Mouse (Mus musculus) forebrain, embryonic 10.5 days (tissue): ENCODE data around the gene Klhl29. TPM values are rescaled to one million over a fixed set of nuclear protein-coding genes. Genes with fewer than 3 reads are reported as not detected.

Source experiments
- DNase-seq: peaks from one replicate; pipeline ENCODE4 v3.0.0-alpha.2; 2017; ENCODE audit warnings: low spot score; ENCODE audit errors: extremely low spot score
- H3K27ac ChIP-seq: fragments of 300-500 bp; sonication (generic); 2 replicates; pipeline ENCODE4 v1.5.1; 2016; ENCODE audit warnings: mild to moderate bottlenecking
- H3K27me3 ChIP-seq: fragments of 300-500 bp; sonication (generic); 2 replicates; pipeline ENCODE4 v1.6.1; 2016; ENCODE audit warnings: mild to moderate bottlenecking; ENCODE audit not compliant: poor library complexity, severe bottlenecking
- H3K36me3 ChIP-seq: fragments of 300-500 bp; sonication (generic); replicated peaks from 2 replicates; pipeline ENCODE4 v1.6.1; 2016; ENCODE audit warnings: mild to moderate bottlenecking, moderate library complexity
- H3K4me1 ChIP-seq: fragments of 300-500 bp; sonication (generic); 2 replicates; pipeline ENCODE4 v1.6.1; 2016
- H3K4me3 ChIP-seq: fragments of 300-500 bp; sonication (generic); 2 replicates; pipeline ENCODE4 v1.5.1; 2016; ENCODE audit warnings: mild to moderate bottlenecking, moderate library complexity
- H3K9me3 ChIP-seq: fragments of 300-500 bp; sonication (generic); 2 replicates; pipeline ENCODE4 v1.6.1; 2016; ENCODE audit warnings: mild to moderate bottlenecking, moderate library complexity
- WGBS: fragments of 180-500 bp; shearing (Covaris S2); methylation state at CpG from one replicate; pipeline ENCODE4 v1.1.7; 2016; 5-methylcytosine and 5-hydroxymethylcytosine counted together
- polyA plus RNA-seq: library from polyadenylated mRNA; unstranded; fragments of >200 nt; fragmentation: Nextera tagmentation; extraction: Ambion mirVana; gene quantifications from 2 replicates; pipeline ENCODE4 v1.2.1, GENCODE M21; 2016

The Klhl29 gene
- polyA plus RNA-seq: 0.90 and 1.2 TPM in 2 replicates

DNA sequence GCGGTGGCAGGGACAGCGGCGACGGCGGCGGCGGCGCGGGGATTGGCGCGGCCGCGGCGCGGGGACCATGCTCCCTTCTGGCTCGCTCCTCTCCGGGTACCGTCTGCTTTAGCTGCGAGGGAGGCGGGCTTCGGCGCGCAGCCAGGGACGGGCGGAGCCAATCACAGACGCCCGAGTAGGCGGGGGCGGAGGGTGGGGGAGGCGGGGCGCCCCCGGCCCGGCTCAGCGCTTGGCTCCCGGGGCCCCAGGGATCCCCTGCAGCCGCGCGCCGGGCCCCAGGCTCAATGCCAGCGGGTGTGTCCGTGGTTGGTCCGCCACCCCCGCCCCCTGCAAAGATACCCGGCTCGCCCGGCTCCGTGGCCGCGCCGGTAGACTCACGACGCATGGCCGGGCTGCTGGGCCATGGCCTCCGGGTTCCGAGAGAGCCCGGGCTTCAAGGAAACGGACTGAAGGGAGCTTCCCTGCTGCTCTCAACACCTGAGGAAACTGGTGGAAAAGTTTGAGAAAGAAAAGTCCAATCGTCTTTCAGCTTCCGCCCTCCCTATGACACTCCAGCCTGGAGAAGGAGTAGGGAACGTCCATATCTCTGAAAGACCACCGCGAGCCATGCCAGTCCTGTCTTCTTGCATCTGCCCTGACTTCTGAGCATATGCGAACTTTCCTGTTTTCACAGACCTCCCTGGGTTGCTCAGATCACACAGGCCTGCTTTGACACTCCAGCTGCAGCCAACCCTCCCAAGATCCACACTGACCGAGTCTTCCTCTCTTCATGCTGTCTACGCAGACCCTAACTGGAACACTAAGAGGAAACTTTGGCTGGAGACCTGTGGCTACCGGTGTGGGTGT, at the start of gene Klhl29:
Gene Klhl29, minus strand, starts transcription at position 67 of the 846 bp plus-strand sequence.
- Histone ChIP-seq H3K27me3 (peaks cover 73% of the 10 kb centered on the region), H3K4me3 (peak within 1 kb of the TSS; percentile 81), H3K4me1 (peaks cover 49% of the 10 kb centered on the region), H3K27ac (peak within 1 kb of the TSS; percentile 92), H3K36me3 (no peaks in the 10 kb centered on the region), H3K9me3 (no peaks in the 10 kb centered on the region)
- WGBS: under 1% methylated on average over 65 of the region's 66 CpGs
- peak; percentile 79 for DNase-seq

DNA sequence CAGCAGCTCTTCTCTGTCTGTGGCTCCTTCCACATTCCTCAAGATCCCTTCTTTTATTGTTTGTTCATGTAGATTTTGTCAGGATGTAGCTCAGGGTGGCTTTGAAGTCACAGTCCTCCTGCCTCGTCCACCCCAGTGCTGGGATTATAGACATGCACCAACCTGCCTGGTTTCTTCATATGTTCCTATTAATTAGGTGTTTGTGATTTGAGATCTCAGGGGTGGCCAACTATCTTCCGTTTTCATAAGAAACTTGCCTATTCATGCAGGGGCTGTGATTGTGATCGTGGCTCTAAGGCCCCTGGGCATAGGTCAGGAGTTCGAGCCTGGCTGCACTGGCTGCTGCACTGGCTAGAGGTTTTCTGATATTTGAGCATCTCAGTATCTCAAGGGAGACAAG, 49.8 kb upstream of the Klhl29 start:
- peaks cover 14% of the 10 kb centered on the region for H3K4me1 ChIP-seq
- no peaks in the 10 kb centered on the region for H3K27me3 ChIP-seq
- no peaks in the 10 kb centered on the region for H3K36me3 ChIP-seq
- H3K27ac ChIP-seq: no peak overlapping the region
- H3K4me3 ChIP-seq: no peak overlapping the region
- no peaks in the 10 kb centered on the region for H3K9me3 ChIP-seq
- 67% methylated on average over 4 of the region's 4 CpGs for WGBS
- DNase-seq: no peak

DNA sequence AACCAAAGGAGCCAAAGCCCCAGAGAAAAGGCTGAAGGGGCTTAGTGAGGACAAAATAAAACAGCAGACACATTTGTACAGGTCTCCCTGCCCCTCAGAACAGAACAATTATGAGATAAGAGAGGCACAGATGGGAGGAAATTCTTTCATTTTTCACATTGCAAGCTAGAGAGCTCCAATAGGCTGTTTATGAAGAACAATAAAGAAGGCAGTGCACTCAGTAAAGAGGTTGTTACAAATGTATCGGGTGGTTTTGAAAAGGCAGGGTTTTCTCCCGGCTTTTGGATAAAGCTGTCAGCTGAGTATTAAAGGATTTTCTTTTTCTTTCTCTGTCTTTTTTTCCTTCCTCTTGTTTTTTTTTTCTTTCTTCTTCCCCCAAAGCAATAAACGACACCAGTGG, 40.3 kb upstream of the Klhl29 start:
- Histone ChIP-seq H3K27ac (no peak overlapping the region), H3K4me1 (peaks cover 23% of the 10 kb centered on the region), H3K4me3 (no peak overlapping the region), H3K9me3 (no peaks in the 10 kb centered on the region), H3K27me3 (0 out of 2 replicates have a peak, but pooled peaks cover 14% of the 10 kb centered on the region), H3K36me3 (no peaks in the 10 kb centered on the region)
- 51% methylated on average over 3 of the region's 3 CpGs for WGBS
- no peak for DNase-seq

DNA sequence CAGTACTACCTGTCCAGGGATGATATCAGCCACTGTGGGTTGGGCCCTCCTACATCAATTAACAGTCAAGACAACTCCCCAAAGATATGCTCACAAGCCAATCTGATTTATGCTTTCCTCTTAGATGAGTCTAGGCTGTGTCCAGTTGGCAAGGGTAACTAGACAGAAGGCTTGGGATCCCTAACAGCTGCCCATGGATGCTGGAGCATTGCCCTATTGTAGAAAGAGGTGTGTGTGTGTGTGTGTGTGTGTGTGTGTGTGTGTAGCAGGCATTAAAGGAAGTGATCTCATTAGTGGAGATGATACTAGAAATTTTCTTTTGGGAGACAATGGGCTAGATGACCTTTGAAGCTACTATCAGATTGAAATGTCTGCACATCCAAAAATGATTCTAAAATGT, 38.5 kb upstream of the Klhl29 start:
- Histone ChIP-seq H3K27ac (no peak overlapping the region), H3K36me3 (no peaks in the 10 kb centered on the region), H3K4me3 (no peak overlapping the region), H3K4me1 (peaks cover 34% of the 10 kb centered on the region), H3K9me3 (no peaks in the 10 kb centered on the region), H3K27me3 (0 out of 2 replicates have a peak, but pooled peaks cover 14% of the 10 kb centered on the region)
- DNase-seq: no peak

DNA sequence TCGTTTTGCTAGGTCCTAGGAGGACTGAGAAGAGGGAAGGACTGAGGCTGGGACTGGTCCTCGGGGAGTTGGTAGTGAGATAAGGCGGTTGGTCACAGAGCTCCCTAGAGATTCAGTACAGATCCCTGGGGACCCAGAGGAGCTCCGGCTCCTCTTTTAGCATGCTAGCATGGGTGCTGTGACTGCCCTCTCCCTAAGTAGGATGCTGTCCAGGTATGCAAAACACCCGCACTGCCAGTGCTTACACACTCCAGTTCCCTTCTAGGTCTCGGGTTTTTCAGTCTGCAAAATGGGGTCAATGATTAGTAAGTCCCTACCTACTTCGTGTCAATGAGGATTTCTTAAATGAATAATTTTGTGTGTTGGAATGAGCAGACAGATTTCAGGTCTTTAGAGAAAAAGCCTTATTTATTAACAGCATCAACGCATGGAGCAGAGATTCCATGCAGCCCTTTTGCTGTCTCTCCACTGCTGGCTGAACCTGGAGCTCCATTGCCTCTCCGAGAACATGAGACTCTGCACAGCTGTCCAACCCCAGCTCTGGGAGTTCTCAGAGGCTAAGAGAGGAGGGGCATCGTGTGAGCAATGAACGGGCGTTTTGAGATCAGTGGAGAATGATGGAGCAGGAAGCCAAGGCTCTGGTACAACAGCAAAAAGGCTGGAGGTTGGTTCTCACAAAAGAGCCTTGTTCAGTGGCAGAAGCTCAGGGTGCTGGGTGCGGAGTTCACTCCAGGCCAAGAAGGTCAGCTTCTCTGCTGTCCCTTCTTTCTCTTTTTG, 36.5 kb upstream of the Klhl29 start:
- Histone ChIP-seq H3K4me1 (peaks cover 34% of the 10 kb centered on the region), H3K27ac (no peak overlapping the region), H3K4me3 (no peak overlapping the region), H3K36me3 (no peaks in the 10 kb centered on the region), H3K27me3 (0 out of 2 replicates have a peak, but pooled peaks cover 14% of the 10 kb centered on the region), H3K9me3 (no peaks in the 10 kb centered on the region)
- WGBS: 83% methylated on average over 13 of the region's 13 CpGs
- no peak for DNase-seq

DNA sequence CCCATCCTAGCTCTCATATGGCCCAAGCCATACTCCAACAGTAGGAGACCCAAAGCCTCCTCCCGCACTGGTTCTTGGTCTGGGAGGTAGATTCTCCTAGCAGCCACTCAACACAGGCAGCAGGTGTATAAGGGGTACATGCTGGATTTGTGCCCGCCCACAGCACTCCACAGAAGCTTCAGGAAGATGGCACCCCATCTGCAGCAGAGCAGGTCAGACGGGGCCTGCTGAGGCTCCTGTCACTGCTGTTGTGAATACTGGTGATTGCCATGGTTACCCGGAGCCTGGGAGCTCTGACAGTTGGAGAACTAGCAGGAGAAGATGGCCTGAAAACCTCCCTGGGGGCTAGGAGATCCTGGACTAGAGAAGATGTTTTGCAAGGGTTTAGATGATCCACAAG, 35.9 kb upstream of the Klhl29 start:
- WGBS: 88% methylated on average over 4 of the region's 4 CpGs
- H3K27me3 ChIP-seq: 0 out of 2 replicates have a peak, but pooled peaks cover 14% of the 10 kb centered on the region
- no peak overlapping the region for H3K4me3 ChIP-seq
- H3K9me3 ChIP-seq: no peaks in the 10 kb centered on the region
- peaks cover 29% of the 10 kb centered on the region for H3K4me1 ChIP-seq
- no peak overlapping the region for H3K27ac ChIP-seq
- no peak for DNase-seq
- no peaks in the 10 kb centered on the region for H3K36me3 ChIP-seq

DNA sequence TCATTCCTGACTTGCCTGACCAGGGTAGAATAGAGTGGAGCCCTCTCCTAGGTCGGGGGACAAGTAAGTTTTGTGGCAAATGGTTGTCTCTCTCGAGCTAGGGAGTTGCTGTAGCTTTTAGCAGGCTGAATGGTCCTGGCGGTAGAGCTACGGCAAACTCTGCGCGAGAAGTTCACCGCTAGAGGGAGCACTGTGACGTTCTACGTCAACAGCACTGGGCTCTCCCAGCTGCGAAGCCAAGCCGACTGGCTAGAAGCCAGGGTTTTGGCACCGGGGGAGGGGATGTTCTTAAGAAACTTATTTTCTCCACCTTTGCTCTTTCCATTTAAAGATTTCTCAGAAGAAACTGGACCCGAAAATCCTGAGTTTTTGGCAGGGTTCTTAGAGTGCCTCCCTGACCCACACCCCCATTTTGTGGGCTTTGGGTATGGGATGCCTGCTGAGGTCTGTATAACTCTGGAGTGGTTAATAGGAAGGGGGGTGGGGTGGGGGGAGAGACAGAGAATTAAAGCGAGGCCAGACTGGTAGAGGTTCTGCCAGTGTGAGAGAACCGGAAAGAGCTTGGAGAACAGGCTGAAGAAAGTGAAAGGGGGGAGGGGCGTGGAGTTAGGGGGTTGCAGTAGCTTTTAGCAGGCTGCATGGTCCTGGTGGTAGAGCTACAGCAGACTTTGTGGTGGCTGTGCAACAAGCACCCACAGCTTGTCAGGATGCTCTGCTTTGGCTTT, 35.1 kb upstream of the Klhl29 start:
- H3K4me1 ChIP-seq: peaks cover 22% of the 10 kb centered on the region
- H3K27me3 ChIP-seq: 0 out of 2 replicates have a peak, but pooled peaks cover 14% of the 10 kb centered on the region
- H3K9me3 ChIP-seq: no peaks in the 10 kb centered on the region
- DNase-seq: peak; percentile 81
- 10% methylated on average over 16 of the region's 16 CpGs for WGBS
- H3K4me3 ChIP-seq: peak overlapping the region; percentile 34
- no peaks in the 10 kb centered on the region for H3K36me3 ChIP-seq
- H3K27ac ChIP-seq: peak overlapping the region; percentile 56; the same call in 1 of the 2 replicates

DNA sequence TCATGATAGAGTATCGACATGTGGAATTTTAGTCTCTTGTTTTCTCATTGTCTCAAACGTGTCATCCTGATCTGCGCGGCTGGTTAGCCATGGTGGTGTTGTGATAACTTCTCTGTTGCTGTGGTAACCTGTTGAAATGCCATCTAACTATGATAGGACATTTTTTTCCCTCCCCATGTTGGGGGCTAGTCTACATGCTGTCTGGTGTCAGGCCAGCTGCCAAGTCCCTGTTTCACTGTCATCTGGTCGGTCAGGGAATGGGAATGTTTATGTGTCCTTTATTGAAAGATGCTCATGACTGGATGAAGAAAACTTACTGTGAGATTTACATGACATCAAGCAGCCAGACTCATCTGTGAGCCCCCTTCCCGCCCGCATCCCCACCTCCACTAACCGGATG, 31.7 kb upstream of the Klhl29 start:
- peaks cover 18% of the 10 kb centered on the region for H3K4me1 ChIP-seq
- DNase-seq: no peak
- no peaks in the 10 kb centered on the region for H3K9me3 ChIP-seq
- H3K27ac ChIP-seq: no peak overlapping the region
- WGBS: 92% methylated on average over 8 of the region's 8 CpGs
- no peaks in the 10 kb centered on the region for H3K36me3 ChIP-seq
- H3K4me3 ChIP-seq: no peak overlapping the region
- H3K27me3 ChIP-seq: 0 out of 2 replicates have a peak, but pooled peaks cover 13% of the 10 kb centered on the region

DNA sequence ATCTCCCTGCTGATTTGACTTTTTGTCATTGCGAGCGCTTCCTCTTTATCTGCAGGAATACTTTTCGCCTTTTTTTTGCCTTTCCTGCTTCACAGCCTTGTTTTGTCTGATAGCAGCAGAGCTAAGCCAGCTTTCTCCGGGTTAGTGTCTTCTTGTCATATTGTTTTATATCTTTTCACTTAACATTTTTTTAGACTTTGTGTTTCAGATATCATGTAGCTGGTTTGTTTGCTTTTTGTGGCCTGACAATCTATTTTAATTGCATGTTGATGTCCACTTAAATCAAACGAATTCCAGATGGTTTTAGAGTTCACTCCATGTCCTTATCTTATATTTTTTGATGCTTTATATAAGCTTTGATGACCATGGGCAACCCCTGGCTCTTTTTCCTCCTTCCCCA, 21.9 kb upstream of the Klhl29 start:
- H3K36me3 ChIP-seq: no peaks in the 10 kb centered on the region
- H3K27me3 ChIP-seq: no peaks in the 10 kb centered on the region
- H3K4me1 ChIP-seq: no peaks in the 10 kb centered on the region
- no peak for DNase-seq
- no peak overlapping the region for H3K27ac ChIP-seq
- no peaks in the 10 kb centered on the region for H3K9me3 ChIP-seq
- WGBS: 72% methylated on average over 5 of the region's 5 CpGs
- H3K4me3 ChIP-seq: no peak overlapping the region

DNA sequence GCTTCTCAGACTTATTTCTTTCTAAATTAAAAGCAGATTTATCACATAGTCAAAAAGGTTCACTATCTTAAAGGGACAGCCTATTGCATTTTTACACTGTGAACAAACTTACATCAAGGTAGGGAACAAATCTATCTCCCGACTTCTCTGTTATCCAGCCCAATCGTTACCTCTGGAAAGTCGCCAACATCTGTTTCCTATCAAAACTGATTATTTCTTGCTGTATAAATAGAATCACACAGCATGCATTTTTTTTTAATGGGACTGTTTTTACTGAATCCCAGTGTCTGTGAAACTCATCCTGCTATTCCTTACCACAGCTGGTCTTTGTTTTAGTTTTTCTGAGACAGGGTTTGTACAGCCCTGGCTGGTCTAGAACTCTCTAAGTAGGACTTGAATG, 19.7 kb upstream of the Klhl29 start:
- no peak overlapping the region for H3K27ac ChIP-seq
- 71% methylated on average over 3 of the region's 3 CpGs for WGBS
- H3K4me3 ChIP-seq: no peak overlapping the region
- no peak for DNase-seq
- H3K27me3 ChIP-seq: no peaks in the 10 kb centered on the region
- H3K4me1 ChIP-seq: no peaks in the 10 kb centered on the region
- no peaks in the 10 kb centered on the region for H3K36me3 ChIP-seq
- H3K9me3 ChIP-seq: no peaks in the 10 kb centered on the region

DNA sequence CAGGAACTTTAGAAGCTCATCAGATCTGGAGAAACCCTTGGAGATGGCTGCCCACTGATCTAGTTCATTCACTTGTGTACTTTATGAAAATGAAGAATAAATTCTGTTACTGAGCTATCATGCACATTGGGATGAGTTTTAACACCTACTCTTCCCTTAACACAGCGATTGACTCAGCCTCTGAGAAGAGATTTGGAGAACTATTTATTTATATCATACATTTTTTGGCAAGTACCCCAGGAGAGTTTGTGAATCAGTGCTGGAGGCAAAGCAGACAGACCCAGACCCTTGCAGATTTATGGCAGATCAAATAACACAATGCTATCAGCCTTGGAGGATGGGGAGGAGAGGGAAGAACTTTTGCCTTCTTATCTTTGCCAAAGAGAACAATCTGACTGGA, 11.6 kb upstream of the Klhl29 start:
- 0 out of 2 replicates have a peak, but pooled peaks cover 2% of the 10 kb centered on the region for H3K4me1 ChIP-seq

DNA sequence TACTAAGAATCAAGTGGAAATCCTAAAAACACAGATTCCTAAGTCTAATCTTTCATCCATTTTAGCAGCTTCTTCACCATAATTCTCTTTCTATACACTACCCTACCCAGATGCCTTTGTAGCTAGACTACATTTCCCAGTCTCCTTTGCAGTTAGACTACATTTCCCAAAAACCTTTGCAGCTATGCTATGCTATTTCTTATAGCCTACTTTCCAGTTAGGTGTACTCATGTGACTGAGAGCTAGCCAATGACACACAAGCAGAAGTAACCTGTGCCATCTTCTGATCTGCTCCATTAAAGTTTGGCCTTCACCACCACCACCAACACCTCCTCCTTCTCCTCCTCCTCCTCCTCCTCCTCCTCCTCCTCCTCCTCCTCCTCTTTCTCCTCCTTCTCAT, 11.2 kb upstream of the Klhl29 start:
- no peaks in the 10 kb centered on the region for H3K27me3 ChIP-seq
- peaks cover 5% of the 10 kb centered on the region; the same call in 1 of the 2 replicates for H3K4me1 ChIP-seq
- H3K9me3 ChIP-seq: no peaks in the 10 kb centered on the region
- no peak overlapping the region for H3K27ac ChIP-seq
- no peak for DNase-seq
- no peaks in the 10 kb centered on the region for H3K36me3 ChIP-seq
- H3K4me3 ChIP-seq: no peak overlapping the region

More for the DNA sequence above, 11.6 kb upstream of the Klhl29 start:
- Histone ChIP-seq H3K36me3 (no peaks in the 10 kb centered on the region), H3K9me3 (no peaks in the 10 kb centered on the region), H3K27me3 (no peaks in the 10 kb centered on the region), H3K27ac (no peak overlapping the region), H3K4me3 (no peak overlapping the region)
- WGBS: 90% methylated on average over 1 of the region's 1 CpGs
- no peak for DNase-seq
